Mouse (Mus musculus) hindlimb bud, embryonic 11.5 days (tissue): ENCODE measurements around the gene Etv6.

Experiments
- DNase-seq: peaks from one replicate; pipeline ENCODE4 v3.0.0-alpha.2; 2012; ENCODE audit warnings: low read depth, low spot score; ENCODE audit errors: extremely low spot score

Etv6 gene

GRCm38 (mm10) chr6:134136315-134136714, 100.8 kb downstream of the Etv6 start:
- no peak for DNase-seq

DNA sequence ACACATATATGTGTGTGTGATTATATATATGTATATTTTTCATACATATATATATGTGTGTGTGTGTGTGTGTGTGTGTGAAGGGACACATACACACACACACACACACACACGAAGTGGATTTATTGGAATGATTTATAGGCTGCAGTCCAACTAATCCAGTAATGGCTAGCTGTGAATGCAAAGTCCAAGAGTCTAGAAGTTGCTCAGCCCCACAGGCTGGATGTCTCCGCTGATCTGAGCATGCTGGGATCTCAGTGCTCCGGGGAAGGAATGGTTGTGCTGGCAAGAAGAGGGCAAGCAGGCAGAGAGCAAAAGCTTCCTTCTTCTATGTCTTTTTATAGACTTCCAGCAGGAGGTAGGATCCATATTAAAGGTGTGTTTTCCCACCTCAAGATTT, 103.9 kb downstream of the Etv6 start:
- DNase-seq = no peak

GRCm38 (mm10) chr6:134140718-134141615, 105.5 kb downstream of the Etv6 start:
- DNase-seq = no peak

DNA sequence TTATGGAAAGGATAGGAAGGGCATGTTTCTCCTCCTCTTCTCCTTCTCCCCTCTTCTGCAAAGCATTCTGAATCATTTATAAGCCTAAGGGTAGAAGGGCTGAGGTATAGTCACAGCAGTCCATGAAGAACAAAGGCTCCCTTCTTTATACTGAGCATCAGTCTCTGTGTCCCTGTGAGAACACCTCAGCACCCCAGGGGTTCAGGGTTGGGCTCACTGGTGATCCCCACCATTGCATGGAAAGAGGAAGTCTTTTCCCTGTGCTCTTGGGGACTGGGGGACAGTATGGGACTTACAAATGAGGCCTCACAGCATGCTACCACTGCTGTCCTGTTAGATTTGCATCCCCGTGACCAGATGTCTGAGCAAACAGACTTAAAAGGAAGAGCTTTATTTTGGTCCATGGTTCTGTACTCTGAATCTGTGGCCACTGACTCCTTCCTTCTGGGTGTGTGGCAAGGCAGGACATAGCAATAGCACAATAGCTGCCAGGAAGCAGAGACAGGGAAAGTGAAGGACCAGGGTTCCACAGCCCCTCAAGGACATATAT, 106.2 kb downstream of the Etv6 start:
- no peak for DNase-seq

GRCm38 (mm10) chr6:134142700-134143099, 107.2 kb downstream of the Etv6 start:
- no peak for DNase-seq

- DNase-seq = no peak
Measured at GRCm38 (mm10) chr6:134143649-134144097, 108.2 kb downstream of the Etv6 start.

DNA sequence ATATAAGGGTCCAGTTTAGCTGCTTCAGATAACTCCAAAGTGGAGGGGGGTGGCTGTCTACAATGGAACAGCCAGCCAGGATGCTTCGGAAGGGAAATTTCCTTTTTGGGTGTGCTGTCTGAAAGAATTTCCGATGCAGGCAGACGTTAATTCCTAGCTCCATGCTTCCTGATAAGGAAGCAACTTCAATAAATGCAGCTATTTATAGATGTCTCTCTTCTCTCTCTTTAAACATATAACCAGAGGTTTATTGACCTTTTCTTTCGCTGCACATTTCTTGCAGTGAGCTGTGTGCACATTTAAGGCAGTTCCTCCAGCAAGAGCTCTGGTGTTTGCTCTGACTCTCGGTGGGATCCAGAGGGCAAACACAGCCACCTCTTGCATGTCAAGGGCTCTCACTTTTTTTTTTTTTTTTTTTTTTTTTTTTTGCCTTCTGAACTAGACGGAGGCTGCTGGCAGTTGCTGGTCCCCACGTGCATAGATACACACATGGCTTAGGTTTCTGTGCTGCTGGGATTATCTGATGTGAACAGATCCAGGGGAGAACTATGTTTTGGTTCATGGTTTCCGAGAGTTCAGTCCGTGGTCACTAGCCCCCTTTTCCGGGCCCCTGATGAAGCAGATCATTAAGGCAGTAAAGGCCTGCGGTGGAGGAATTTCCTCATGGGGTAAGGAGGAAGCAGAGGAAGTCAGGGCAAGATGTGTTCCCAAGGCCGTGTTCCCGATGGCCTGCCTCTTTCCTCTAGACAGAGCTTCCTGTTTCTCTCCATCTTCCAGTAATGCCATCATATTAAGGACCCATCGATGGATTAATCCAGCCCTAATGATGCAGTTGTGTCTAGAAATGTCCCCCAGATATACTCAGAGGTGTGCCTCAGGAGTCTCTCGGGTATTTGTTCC, 109.0 kb downstream of the Etv6 start:
- DNase-seq = no peak

- no peak for DNase-seq
Measured at GRCm38 (mm10) chr6:134147596-134148442, 112.3 kb downstream of the Etv6 start.

GRCm38 (mm10) chr6:134148443-134148942, 113.0 kb downstream of the Etv6 start:
- no peak for DNase-seq

DNA sequence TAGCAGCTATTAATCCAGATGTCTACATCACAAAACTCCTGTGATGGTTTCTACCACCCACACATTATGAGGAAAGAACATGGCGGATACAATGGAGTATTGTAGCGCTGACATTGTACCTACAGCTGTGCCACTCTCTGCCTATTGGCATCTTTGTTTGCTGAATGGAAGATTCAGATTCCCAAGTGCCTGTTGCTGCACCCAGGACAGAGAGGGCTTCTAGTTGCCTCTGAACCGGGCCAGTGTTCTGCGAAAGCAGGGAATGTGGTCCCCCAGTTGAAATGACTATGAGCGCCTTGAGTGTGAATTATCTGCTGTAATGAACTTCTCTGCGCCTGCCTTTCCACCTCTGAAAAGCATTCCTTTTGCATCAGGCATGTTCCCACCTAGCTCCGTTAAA, 114.1 kb downstream of the Etv6 start:
- DNase-seq = no peak

GRCm38 (mm10) chr6:134151022-134151680, 115.7 kb downstream of the Etv6 start:
- no peak for DNase-seq

DNA sequence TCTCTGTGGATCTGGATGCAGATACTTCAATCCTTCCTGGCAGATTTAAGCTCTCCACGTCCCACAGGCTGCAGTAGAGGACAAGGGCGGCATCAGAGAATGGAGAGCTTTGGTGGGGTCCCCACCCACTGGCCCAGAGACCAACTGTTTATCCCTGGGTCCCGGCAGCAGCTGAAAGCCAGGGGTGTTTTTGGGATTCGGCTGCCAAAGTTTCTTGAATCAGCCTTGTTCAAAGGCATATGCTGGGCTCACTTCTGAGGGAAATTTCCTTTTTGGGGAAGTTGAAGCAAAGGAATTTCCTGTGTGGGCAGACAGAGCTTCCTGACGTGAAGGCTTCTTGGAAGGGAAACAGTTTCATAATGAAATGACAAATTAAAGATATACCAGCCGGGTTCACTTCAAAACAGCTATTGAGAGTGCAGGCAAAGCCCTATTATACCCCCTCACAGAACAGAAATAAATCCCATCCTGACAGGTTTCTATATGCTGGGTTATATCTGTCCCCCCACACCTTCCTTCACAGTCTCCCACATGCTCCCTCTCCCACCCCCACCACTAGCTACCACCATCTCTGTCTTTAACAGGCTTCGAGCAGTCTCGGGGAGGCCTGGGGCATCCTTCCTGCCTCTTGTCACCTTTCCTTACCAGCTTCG, 116.5 kb downstream of the Etv6 start:
- no peak for DNase-seq

- DNase-seq = no peak
Measured at GRCm38 (mm10) chr6:134152539-134152938, 117.0 kb downstream of the Etv6 start.

DNA sequence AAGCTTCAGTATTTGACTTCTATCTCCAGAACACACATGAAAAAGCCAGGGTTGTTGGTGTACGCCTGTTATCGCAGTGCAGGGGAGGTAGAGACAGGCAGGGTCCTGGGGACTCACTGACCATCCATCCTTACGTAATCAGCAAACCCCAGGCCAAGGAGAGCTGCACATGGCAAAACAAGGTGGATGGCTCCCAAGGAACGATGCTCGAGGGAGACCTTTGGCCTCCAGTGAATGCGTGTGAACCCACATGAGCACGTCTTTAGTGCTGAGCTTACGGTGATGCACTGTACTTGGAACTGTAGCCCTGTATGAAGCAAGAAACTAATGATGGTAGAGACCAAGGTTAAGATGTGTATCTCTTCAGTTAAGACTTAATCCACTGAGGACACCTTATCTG, 119.2 kb downstream of the Etv6 start:
- no peak for DNase-seq

GRCm38 (mm10) chr6:134155900-134156623, 120.6 kb downstream of the Etv6 start:
- DNase-seq = no peak

GRCm38 (mm10) chr6:134157533-134158115, 122.1 kb downstream of the Etv6 start:
- no peak for DNase-seq

GRCm38 (mm10) chr6:134158201-134158600, 122.7 kb downstream of the Etv6 start:
- no peak for DNase-seq

- DNase-seq = no peak
Measured at GRCm38 (mm10) chr6:134159672-134160071, 124.2 kb downstream of the Etv6 start.
